Mouse (Mus musculus) 416B (cell line): ENCODE data around the gene Pfkfb2.

Source experiments
- DNase-seq: peaks from one replicate; pipeline ENCODE4 v3.0.0; 2011; ENCODE audit warnings: low read depth

The Pfkfb2 gene

GRCm38 (mm10) chr1:130729153-130729552 is at the start of gene Pfkfb2:
Pfkfb2 (minus strand) TSS chr1:130729253.
- DNase-seq, result no peak

- peak; percentile 55 for DNase-seq
These were observed 47.6 kb upstream of the Pfkfb2 start for GRCm38 (mm10) chr1:130776645-130777044.

- no peak for DNase-seq
These were observed 46.8 kb upstream of the Pfkfb2 start for GRCm38 (mm10) chr1:130775691-130776331.

GRCm38 (mm10) chr1:130775234-130775633 is 46.2 kb upstream of the Pfkfb2 start:
- DNase-seq, result no peak

- no peak for DNase-seq
These were observed 42.0 kb upstream of the Pfkfb2 start for GRCm38 (mm10) chr1:130770981-130771494.

GRCm38 (mm10) chr1:130770487-130770886 is 41.4 kb upstream of the Pfkfb2 start:
- DNase-seq, result no peak

- DNase-seq, result no peak
These were observed 40.9 kb upstream of the Pfkfb2 start for GRCm38 (mm10) chr1:130769925-130770324.

GRCm38 (mm10) chr1:130767066-130767465 is 38.0 kb upstream of the Pfkfb2 start:
- no peak for DNase-seq

- DNase-seq, result no peak
These were observed 35.0 kb upstream of the Pfkfb2 start for GRCm38 (mm10) chr1:130764027-130764461.

- no peak for DNase-seq
These were observed 33.1 kb upstream of the Pfkfb2 start for GRCm38 (mm10) chr1:130762045-130762760.

- DNase-seq, result no peak
These were observed 32.5 kb upstream of the Pfkfb2 start for GRCm38 (mm10) chr1:130761597-130761996.

- no peak for DNase-seq
These were observed 30.6 kb upstream of the Pfkfb2 start for GRCm38 (mm10) chr1:130759689-130760088.

GRCm38 (mm10) chr1:130746819-130747218 is 17.8 kb upstream of the Pfkfb2 start:
- DNase-seq, result no peak

- DNase-seq, result no peak
These were observed 16.5 kb upstream of the Pfkfb2 start for GRCm38 (mm10) chr1:130745591-130745990.

- DNase-seq, result no peak
These were observed 15.9 kb upstream of the Pfkfb2 start for GRCm38 (mm10) chr1:130744961-130745360.

- DNase-seq, result no peak
These were observed 15.2 kb upstream of the Pfkfb2 start for GRCm38 (mm10) chr1:130744217-130744616.

- peak; percentile 69 for DNase-seq
These were observed 14.7 kb upstream of the Pfkfb2 start for GRCm38 (mm10) chr1:130743775-130744174.

- DNase-seq, result no peak
These were observed 13.1 kb upstream of the Pfkfb2 start for GRCm38 (mm10) chr1:130742201-130742600.

- DNase-seq, result peak; percentile 95
These were observed 12.0 kb upstream of the Pfkfb2 start for GRCm38 (mm10) chr1:130740781-130741720.

GRCm38 (mm10) chr1:130740227-130740648 is 11.2 kb upstream of the Pfkfb2 start:
- DNase-seq, result peak; percentile 26

GRCm38 (mm10) chr1:130739636-130740035 is 10.6 kb upstream of the Pfkfb2 start:
- DNase-seq, result no peak

GRCm38 (mm10) chr1:130738551-130739106 is 9.6 kb upstream of the Pfkfb2 start:
- no peak for DNase-seq
